Mouse (Mus musculus) neural tube, embryonic 15.5 days (tissue): Measurements from ENCODE around the gene Fggy. TPM values are rescaled to one million over a fixed set of nuclear protein-coding genes. Genes with fewer than 3 reads are reported as not detected.

Experiments
- ATAC-seq: fragments of 200-750 bp; cut with Nextera tagmentation; 2 replicates; pipeline ENCODE4 v1.8.0; 2017; ENCODE audit warnings: mild to moderate bottlenecking, moderate TSS enrichment, moderate library complexity; ENCODE audit not compliant: low FRiP score
- H3K27ac ChIP-seq: fragments of 300-500 bp; sonication (generic); replicated peaks from 2 replicates; pipeline ENCODE4 v1.5.1; 2015; ENCODE audit warnings: mild to moderate bottlenecking, inconsistent platforms
- H3K27me3 ChIP-seq: fragments of 300-500 bp; sonication (generic); replicated peaks from 2 replicates; pipeline ENCODE4 v1.6.1; 2015; ENCODE audit warnings: inconsistent platforms
- H3K36me3 ChIP-seq: fragments of 300-500 bp; sonication (generic); 2 replicates; pipeline ENCODE4 v1.6.1; 2015; ENCODE audit warnings: inconsistent platforms
- H3K4me1 ChIP-seq: fragments of 300-500 bp; sonication (generic); 2 replicates; pipeline ENCODE4 v1.6.1; 2015; ENCODE audit warnings: inconsistent platforms
- H3K4me2 ChIP-seq: fragments of 300-500 bp; sonication (generic); 2 replicates; pipeline ENCODE4 v1.6.1; 2015; ENCODE audit warnings: inconsistent platforms, mild to moderate bottlenecking, moderate library complexity
- H3K4me3 ChIP-seq: fragments of 300-500 bp; sonication (generic); replicated peaks from 2 replicates; pipeline ENCODE4 v1.5.1; 2015; ENCODE audit warnings: mild to moderate bottlenecking, inconsistent platforms
- H3K9ac ChIP-seq: fragments of 300-500 bp; sonication (generic); replicated peaks from 2 replicates; pipeline ENCODE4 v1.6.1; 2015; ENCODE audit warnings: mild to moderate bottlenecking, inconsistent platforms
- H3K9me3 ChIP-seq: fragments of 300-500 bp; sonication (generic); replicated peaks from 2 replicates; pipeline ENCODE4 v1.6.1; 2016; ENCODE audit warnings: inconsistent platforms
- WGBS: fragments of 180-500 bp; shearing (Covaris S2); methylation state at CpG from one replicate; pipeline ENCODE4 v1.1.7; 2015; ENCODE audit warnings: mixed read lengths; 5-methylcytosine and 5-hydroxymethylcytosine counted together
- polyA plus RNA-seq: library from polyadenylated mRNA; unstranded; fragments of >200 nt; fragmentation: Nextera tagmentation; extraction: Ambion mirVana; gene quantifications from 2 replicates; pipeline ENCODE4 v1.2.1, GENCODE M21; 2015

Gene Fggy
- polyA plus RNA-seq, 1 experiment from 2014 or later = 7.0 TPM

GRCm38 (mm10) chr4:95770469-95770868 is 213.2 kb downstream of the Fggy start:
- H3K9ac ChIP-seq = no peak overlapping the region
- no peaks in the 10 kb centered on the region for H3K4me1 ChIP-seq
- no peaks in the 10 kb centered on the region for H3K9me3 ChIP-seq
- H3K4me2 ChIP-seq = no peak overlapping the region
- H3K4me3 ChIP-seq = no peak overlapping the region
- no peaks in the 10 kb centered on the region for H3K27me3 ChIP-seq
- 77% methylated on average over 5 of the region's 5 CpGs for WGBS
- no peak for ATAC-seq
- H3K27ac ChIP-seq = no peak overlapping the region
- no peaks in the 10 kb centered on the region for H3K36me3 ChIP-seq

GRCm38 (mm10) chr4:95771542-95771941 is 214.2 kb downstream of the Fggy start:
- WGBS = 73% methylated on average over 3 of the region's 3 CpGs
- H3K4me1 ChIP-seq = no peaks in the 10 kb centered on the region
- no peaks in the 10 kb centered on the region for H3K36me3 ChIP-seq
- no peak for ATAC-seq
- no peak overlapping the region for H3K9ac ChIP-seq
- H3K9me3 ChIP-seq = no peaks in the 10 kb centered on the region
- H3K4me3 ChIP-seq = no peak overlapping the region
- H3K27me3 ChIP-seq = no peaks in the 10 kb centered on the region
- no peak overlapping the region for H3K4me2 ChIP-seq
- no peak overlapping the region for H3K27ac ChIP-seq

GRCm38 (mm10) chr4:95771945-95772344 is 214.6 kb downstream of the Fggy start:
- Histone ChIP-seq H3K27ac (no peak overlapping the region), H3K4me3 (no peak overlapping the region), H3K9ac (no peak overlapping the region), H3K4me2 (no peak overlapping the region), H3K9me3 (no peaks in the 10 kb centered on the region), H3K4me1 (no peaks in the 10 kb centered on the region), H3K27me3 (no peaks in the 10 kb centered on the region), H3K36me3 (no peaks in the 10 kb centered on the region)
- 34% methylated on average over 4 of the region's 4 CpGs for WGBS
- no peak for ATAC-seq

DNA sequence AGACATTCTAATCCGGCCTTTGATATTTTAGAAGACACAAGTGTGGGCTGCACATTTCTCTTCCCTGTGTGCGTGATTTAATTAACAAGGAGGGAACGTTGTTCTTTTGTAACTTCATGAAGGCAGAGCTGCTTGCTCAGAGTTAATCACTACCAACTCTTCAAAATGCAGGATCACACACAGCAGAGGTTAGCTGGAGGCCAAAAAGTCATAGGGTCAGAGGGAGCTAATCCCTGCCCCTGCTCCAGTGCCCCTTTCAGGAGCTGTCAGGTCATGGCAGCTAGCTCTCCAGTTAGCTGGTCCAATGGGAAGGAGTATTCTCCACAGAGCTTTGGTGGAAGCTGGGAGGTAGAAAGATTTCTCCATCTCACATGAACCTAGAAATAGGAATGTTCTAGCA is 215.4 kb downstream of the Fggy start:
- Histone ChIP-seq H3K36me3 (no peaks in the 10 kb centered on the region), H3K4me1 (no peaks in the 10 kb centered on the region), H3K27me3 (no peaks in the 10 kb centered on the region), H3K27ac (no peak overlapping the region), H3K9ac (no peak overlapping the region), H3K9me3 (no peaks in the 10 kb centered on the region), H3K4me3 (no peak overlapping the region), H3K4me2 (no peak overlapping the region)
- WGBS = 40% methylated on average over 3 of the region's 3 CpGs
- no peak for ATAC-seq

- H3K27ac ChIP-seq = no peak overlapping the region
- no peak overlapping the region for H3K4me2 ChIP-seq
- no peak overlapping the region for H3K9ac ChIP-seq
- no peak for ATAC-seq
- no peaks in the 10 kb centered on the region for H3K4me1 ChIP-seq
- no peaks in the 10 kb centered on the region for H3K36me3 ChIP-seq
- H3K27me3 ChIP-seq = no peaks in the 10 kb centered on the region
- H3K4me3 ChIP-seq = no peak overlapping the region
- no peaks in the 10 kb centered on the region for H3K9me3 ChIP-seq
- 82% methylated on average over 3 of the region's 3 CpGs for WGBS
These were observed 218.3 kb downstream of the Fggy start for GRCm38 (mm10) chr4:95775574-95775973.

GRCm38 (mm10) chr4:95777839-95778238 is 220.5 kb downstream of the Fggy start:
- no peak overlapping the region for H3K27ac ChIP-seq
- no peak overlapping the region for H3K4me2 ChIP-seq
- no peaks in the 10 kb centered on the region for H3K9me3 ChIP-seq
- no peak overlapping the region for H3K4me3 ChIP-seq
- H3K36me3 ChIP-seq = no peaks in the 10 kb centered on the region
- no peak overlapping the region for H3K9ac ChIP-seq
- H3K4me1 ChIP-seq = no peaks in the 10 kb centered on the region
- H3K27me3 ChIP-seq = no peaks in the 10 kb centered on the region
- no peak for ATAC-seq
- 72% methylated on average over 2 of the region's 2 CpGs for WGBS

DNA sequence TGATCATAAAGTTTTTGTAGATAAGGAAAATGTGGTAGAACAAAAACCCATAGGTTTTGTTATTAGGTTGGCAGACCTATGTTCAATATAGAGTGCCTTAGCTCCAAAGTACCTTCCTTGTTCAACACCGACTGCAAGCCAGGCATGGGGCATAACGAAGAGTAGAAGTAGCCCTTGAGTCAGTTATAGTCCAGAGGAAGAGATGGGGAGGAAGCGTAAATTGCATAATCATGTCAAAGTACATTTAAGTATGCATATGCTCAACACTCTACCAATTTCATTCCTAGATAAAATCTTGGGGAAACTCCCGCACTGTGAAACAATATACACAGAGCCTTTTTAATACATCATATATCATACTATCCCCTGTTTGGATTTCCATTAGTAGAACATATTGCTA is 221.2 kb downstream of the Fggy start:
- H3K9ac ChIP-seq = no peak overlapping the region
- no peak overlapping the region for H3K4me3 ChIP-seq
- no peaks in the 10 kb centered on the region for H3K4me1 ChIP-seq
- H3K27me3 ChIP-seq = no peaks in the 10 kb centered on the region
- no peak for ATAC-seq
- 95% methylated on average over 4 of the region's 4 CpGs for WGBS
- no peaks in the 10 kb centered on the region for H3K9me3 ChIP-seq
- no peak overlapping the region for H3K27ac ChIP-seq
- H3K4me2 ChIP-seq = no peak overlapping the region
- H3K36me3 ChIP-seq = no peaks in the 10 kb centered on the region

DNA sequence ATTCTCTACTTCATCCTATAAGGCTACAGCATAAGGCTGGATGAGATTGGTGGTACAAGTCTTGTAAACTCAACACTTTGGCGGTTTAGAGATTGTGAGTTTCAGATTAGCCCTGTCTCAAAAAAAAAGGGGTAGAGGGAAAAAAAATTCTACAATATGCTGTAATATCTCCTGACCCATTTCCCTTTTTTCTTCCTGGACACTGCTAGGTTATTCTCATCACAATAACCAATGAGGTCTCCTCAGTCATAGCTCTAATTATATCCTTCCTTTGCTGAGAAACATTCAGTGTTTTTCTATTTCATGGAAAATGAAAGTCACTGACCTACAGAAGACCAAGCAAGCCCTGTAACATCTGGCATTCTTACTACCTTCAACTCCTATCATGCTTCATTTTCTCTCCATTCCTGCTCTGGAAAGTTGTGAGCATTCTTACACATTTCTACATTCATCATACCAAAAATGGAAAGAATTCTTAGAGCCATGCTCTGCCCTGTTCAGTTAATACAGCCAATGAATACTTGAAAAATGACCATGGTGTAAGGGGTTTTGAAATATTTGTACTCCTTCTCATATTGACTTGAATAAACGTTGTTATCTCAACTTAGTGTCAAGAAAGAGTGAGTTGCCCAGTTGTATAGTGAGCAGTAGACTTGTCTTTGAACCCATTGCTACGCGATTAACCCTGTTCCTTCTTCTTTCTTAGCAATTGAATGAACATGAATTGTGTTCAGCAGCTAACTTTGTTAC is 227.0 kb downstream of the Fggy start:
- ATAC-seq = no peak
- no peak overlapping the region for H3K4me3 ChIP-seq

GRCm38 (mm10) chr4:95787609-95788008 is 230.3 kb downstream of the Fggy start:
- Histone ChIP-seq H3K27me3 (no peaks in the 10 kb centered on the region), H3K36me3 (no peaks in the 10 kb centered on the region), H3K4me1 (peaks cover 3% of the 10 kb centered on the region; the same call in 1 of the 2 replicates), H3K27ac (no peak overlapping the region), H3K4me3 (no peak overlapping the region), H3K4me2 (no peak overlapping the region), H3K9ac (no peak overlapping the region), H3K9me3 (no peaks in the 10 kb centered on the region)
- WGBS = 37% methylated on average over 2 of the region's 2 CpGs
- ATAC-seq = no peak

More for the DNA sequence above, 227.0 kb downstream of the Fggy start:
- Histone ChIP-seq H3K36me3 (no peaks in the 10 kb centered on the region), H3K27ac (no peak overlapping the region), H3K27me3 (no peaks in the 10 kb centered on the region), H3K4me2 (no peak overlapping the region), H3K9me3 (no peaks in the 10 kb centered on the region), H3K4me1 (peaks cover 3% of the 10 kb centered on the region; the same call in 1 of the 2 replicates), H3K9ac (no peak overlapping the region)
- 88% methylated on average over 4 of the region's 4 CpGs for WGBS

DNA sequence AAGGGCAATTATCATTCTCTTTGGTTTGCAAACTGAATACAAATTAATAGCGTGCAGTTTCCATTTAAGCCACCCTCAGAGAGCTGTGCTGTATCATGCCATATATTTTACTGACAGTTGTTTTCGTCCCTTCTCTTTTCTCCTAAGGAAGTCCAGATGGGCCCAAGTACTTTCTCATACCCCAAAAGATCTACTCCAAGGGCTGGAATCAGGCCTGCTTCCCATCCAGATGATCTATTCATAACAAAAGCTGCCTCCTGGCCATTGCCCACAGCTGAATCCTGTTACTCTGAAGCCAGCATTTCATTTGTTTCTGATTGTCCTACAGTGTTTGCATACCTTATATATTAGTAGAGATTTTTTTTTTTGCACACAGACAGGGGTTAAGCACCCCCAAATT is 231.6 kb downstream of the Fggy start:
- WGBS = 18% methylated on average over 2 of the region's 2 CpGs
- Histone ChIP-seq H3K4me2 (no peak overlapping the region), H3K4me1 (peaks cover 3% of the 10 kb centered on the region; the same call in 1 of the 2 replicates), H3K9me3 (no peaks in the 10 kb centered on the region), H3K4me3 (no peak overlapping the region), H3K36me3 (no peaks in the 10 kb centered on the region), H3K9ac (no peak overlapping the region), H3K27ac (no peak overlapping the region), H3K27me3 (no peaks in the 10 kb centered on the region)
- ATAC-seq = no peak

DNA sequence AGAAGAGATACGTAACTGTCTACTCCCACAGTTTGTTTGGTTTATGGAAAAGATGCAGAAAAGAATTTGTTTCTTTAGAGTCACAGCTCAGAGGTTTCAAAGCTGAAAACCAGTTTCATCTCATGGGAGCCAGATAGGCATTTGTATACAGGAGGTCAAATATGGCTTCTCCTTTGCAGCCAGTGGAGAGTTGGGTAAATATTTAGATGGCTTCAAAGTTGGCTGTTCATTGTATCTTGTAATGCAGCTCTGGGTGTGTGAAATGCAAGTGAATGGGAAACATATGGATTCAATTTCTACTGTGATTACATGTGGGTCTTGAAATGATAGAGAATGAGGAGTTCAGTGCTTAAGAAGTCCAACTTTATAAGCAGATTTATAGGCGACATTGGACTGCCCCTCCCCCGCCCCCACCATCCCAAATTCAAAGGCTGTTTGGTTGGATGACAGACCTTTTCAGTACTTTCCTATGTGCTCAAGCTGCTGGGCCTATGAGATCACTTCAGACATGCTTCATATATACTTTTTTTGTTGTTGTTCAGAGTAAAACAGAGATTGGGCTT is 234.7 kb downstream of the Fggy start:
- Histone ChIP-seq H3K36me3 (no peaks in the 10 kb centered on the region), H3K4me1 (peaks cover 3% of the 10 kb centered on the region; the same call in 1 of the 2 replicates), H3K27ac (no peak overlapping the region), H3K4me2 (no peak overlapping the region), H3K4me3 (no peak overlapping the region), H3K9me3 (no peaks in the 10 kb centered on the region), H3K27me3 (no peaks in the 10 kb centered on the region), H3K9ac (no peak overlapping the region)
- ATAC-seq = no peak
- 92% methylated on average over 3 of the region's 3 CpGs for WGBS

DNA sequence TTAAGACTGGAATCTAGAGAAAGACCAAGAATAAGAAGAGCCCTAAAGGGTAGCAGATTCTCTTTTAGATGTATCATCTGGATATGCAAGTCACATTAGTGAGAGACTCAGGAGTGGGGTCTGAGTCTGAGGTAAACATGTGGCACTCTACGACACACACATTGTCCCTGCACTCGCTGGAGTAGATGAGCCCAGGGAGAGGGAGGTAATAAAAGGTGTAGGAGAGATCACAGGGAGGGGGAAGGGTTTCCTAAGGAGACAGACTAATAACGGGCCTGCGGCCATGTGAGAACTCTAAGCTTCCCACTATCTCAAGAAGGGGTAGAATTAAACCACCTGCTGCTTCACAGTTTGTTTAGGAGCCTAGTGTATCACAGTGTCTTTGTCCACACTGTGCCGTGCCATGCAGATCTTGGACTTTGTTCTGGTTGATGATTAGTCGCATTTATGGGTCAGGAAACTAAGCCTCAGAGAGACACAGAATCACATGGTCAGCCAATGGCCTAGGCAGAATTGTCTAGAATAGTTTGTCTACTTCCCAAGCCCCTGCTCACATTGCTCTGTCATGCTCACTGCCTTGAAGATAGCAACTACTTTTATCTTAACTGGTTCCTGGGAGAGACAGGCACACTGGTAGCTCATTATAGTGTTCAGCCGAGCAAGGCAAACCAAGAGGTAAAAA is 236.5 kb downstream of the Fggy start:
- Histone ChIP-seq H3K4me3 (no peak overlapping the region), H3K36me3 (no peaks in the 10 kb centered on the region), H3K9me3 (no peaks in the 10 kb centered on the region), H3K4me2 (no peak overlapping the region), H3K27ac (no peak overlapping the region), H3K4me1 (peaks cover 2% of the 10 kb centered on the region; the same call in 1 of the 2 replicates), H3K9ac (no peak overlapping the region), H3K27me3 (no peaks in the 10 kb centered on the region)
- WGBS = 41% methylated on average over 7 of the region's 7 CpGs
- 0 out of 2 replicates have a peak, but pooled peaks have one; percentile 53 for ATAC-seq
